Mouse (Mus musculus) brain, embryonic 14.5 days (tissue): Measurements from ENCODE around the gene Ehmt1. TPM values are rescaled to one million over a fixed set of nuclear protein-coding genes. Genes with fewer than 3 reads are reported as not detected.

Experiments
- DNase-seq: peaks from one replicate; pipeline ENCODE4 v3.0.0-alpha.2; 2011; ENCODE audit warnings: low read depth
- CTCF ChIP-seq: fragments of 200-500 bp; IDR thresholded peaks from 2 replicates; pipeline ENCODE4 v1.5.1; 2012; ENCODE audit warnings: inconsistent platforms, mild to moderate bottlenecking, moderate library complexity, borderline replicate concordance; ENCODE audit not compliant: insufficient read depth, insufficient read length; ENCODE audit errors: extremely low read depth
- POLR2A ChIP-seq: fragments of 200-500 bp; IDR thresholded peaks from 2 replicates; pipeline ENCODE4 v1.6.1; 2012; ENCODE audit warnings: mild to moderate bottlenecking, inconsistent platforms, borderline replicate concordance; ENCODE audit not compliant: poor library complexity, insufficient read depth, insufficient read length, severe bottlenecking; ENCODE audit errors: extremely low read depth
- polyA plus RNA-seq: library from polyadenylated mRNA; depleted of rRNA; stranded (reverse); fragments of >200 nt; gene quantifications from 2 replicates; pipeline ENCODE4 v1.2.3, GENCODE M21; 2012

The Ehmt1 gene
- polyA plus RNA-seq, 1 experiment = 147 TPM

- peak; percentile 86 for DNase-seq
- TF ChIP-seq POLR2A = no peak
- no peak for TF ChIP-seq CTCF
Measured at GRCm38 (mm10) chr2:24904823-24905652, 14.4 kb downstream of the Ehmt1 start.

GRCm38 (mm10) chr2:24902999-24903398, 16.4 kb downstream of the Ehmt1 start:
- no peak for DNase-seq
- TF ChIP-seq CTCF = no peak
- no peak for TF ChIP-seq POLR2A

GRCm38 (mm10) chr2:24901055-24901454, 18.4 kb downstream of the Ehmt1 start:
- no peak for TF ChIP-seq POLR2A
- no peak for TF ChIP-seq CTCF
- peak; percentile 60 for DNase-seq

DNA sequence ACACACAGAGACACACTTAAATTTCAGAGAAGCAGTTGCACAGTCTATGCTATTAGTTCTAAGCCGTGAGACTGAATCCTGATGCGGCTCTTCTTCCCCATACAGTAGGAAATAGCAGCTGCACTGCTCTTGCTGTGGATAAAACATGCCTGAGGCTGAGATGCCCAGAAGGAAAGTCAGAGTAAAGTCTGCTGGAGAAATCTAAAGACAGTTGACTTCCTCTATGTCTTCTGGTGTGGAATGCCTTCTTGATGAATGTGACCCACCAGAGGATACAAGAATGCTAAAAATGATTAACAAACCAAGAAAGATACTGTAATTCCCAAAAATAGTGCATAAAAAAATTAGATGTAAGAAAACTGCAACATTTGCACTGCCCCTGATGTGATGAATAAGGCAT, 20.1 kb downstream of the Ehmt1 start:
- DNase-seq = no peak
- TF ChIP-seq CTCF (no peak), POLR2A (no peak)

DNA sequence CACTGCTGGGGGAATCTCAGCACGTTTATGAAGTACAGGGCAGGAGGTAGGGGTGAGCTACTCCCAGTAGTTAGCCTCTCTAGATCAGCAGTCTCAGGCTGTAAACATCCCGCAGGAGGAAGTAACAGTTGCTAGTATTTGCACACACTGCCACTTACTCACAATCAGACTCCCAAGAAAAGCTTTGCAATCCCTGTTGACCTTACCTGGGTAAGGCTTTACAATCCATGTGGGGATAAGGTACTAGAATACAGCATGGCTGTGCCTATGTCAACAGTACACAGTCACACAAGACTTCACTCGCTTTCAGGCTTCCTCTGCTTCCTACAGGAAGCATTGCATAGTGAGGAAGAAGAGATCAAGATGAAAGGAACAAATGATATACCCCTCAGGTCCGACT, 22.7 kb downstream of the Ehmt1 start:
- no peak for DNase-seq
- no peak for TF ChIP-seq CTCF

DNA sequence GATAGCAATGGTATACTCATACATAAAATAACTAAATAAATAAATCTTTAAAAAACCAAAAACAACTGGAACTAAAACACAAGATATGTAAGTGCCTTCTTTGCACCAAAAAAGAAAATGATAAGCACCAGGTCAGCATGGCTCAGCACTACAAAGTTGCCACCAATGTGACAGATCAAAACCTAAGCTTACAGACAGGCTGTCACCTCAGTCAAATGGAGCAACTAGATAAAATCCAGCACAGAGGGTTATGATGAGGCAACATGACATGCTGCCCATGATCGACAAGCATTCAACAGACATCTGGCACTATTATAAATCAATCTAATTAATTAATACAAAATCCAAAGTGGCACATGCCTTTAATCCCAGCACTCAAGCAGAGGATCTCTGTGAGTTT, 25.2 kb downstream of the Ehmt1 start:
- TF ChIP-seq CTCF = no peak
- TF ChIP-seq POLR2A = no peak

DNA sequence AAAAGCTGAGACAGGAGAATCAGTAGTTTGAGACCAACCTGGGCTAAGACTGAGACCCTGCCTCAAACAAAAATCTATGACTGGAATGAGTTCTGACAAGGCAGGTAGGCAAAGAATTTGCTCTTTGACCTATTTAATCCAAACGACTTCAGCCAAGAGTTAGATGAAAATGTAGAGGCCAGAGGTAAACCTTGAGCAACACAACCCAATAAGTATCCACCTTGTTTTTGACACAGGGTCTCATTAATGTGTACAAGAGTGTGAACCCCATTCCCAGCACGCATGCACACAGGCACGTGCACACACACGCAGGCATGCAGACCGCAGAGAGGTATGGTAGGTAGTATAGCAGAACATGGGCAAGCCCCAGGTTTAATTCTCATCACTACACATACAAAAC, 27.1 kb downstream of the Ehmt1 start:
- TF ChIP-seq POLR2A (no peak), CTCF (no peak)
- no peak for DNase-seq

More for the DNA sequence above, 25.2 kb downstream of the Ehmt1 start:
- no peak for DNase-seq

GRCm38 (mm10) chr2:24890541-24891447, 28.6 kb downstream of the Ehmt1 start:
- DNase-seq = no peak
- TF ChIP-seq CTCF = no peak
- TF ChIP-seq POLR2A = no peak

- no peak for DNase-seq
- TF ChIP-seq CTCF (peak; percentile 17; the same call in 1 of the 2 replicates), POLR2A (no peak)
Measured at GRCm38 (mm10) chr2:24888895-24889294, 30.5 kb downstream of the Ehmt1 start.

- DNase-seq = no peak
- TF ChIP-seq CTCF (no peak), POLR2A (no peak)
Measured at GRCm38 (mm10) chr2:24880686-24881085, 38.7 kb downstream of the Ehmt1 start.

DNA sequence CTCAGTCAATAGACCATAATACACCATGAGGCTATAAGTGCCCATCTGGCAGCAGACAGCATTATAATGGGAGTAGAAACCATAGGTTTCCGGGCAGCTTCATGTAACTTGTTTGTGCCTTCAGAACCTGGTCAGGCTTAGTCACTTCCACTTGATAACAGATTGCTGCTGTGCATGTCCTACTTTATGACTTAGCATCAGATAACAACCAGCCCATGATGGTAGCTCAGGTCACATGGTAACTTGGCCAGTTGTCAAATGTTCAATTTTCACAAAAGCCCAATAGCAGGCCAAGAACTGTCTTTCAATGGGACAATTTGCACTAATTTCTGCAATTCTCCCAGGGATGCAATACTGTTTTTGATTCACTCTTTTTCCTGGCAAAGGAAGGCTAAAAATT, 48.5 kb downstream of the Ehmt1 start:
- DNase-seq = no peak
- no peak for TF ChIP-seq CTCF
- no peak for TF ChIP-seq POLR2A

DNA sequence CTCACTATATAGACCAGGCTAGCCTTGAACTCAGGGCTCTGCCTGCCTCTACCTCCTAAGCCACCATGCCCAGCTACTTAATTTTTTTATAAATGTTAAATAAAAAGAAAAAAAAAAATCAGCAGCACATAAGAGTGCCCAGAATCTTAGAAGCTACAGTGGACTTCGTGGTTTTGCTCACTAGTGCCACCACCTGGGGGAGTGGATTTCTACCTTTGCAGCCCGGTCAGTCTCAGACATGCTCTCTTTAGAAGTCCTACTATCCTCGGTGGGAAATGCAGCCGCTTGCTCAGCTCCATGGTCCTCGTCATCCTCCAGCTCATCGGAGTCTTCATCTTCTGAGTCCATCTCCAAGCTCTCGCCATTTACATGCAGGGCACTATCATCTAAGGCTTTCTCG, 56.4 kb downstream of the Ehmt1 start:
- TF ChIP-seq CTCF = peak; percentile 38; the same call in 1 of the 2 replicates
- TF ChIP-seq POLR2A = no peak
- DNase-seq = no peak

GRCm38 (mm10) chr2:24852408-24852807, 67.0 kb downstream of the Ehmt1 start:
- TF ChIP-seq POLR2A (no peak), CTCF (peak; percentile 57; the same call in 1 of the 2 replicates)
- DNase-seq = peak; percentile 70
